Mouse (Mus musculus): ENCODE measurements around the gene Slc38a3.

Slc38a3 gene

GRCm38 (mm10) chr9:107695441-107696105 is 26.2 kb upstream of the Slc38a3 start:
- DNase-seq, result no peak

GRCm38 (mm10) chr9:107694627-107695026 is 25.3 kb upstream of the Slc38a3 start:
- DNase-seq, result no peak

GRCm38 (mm10) chr9:107693433-107693987 is 24.2 kb upstream of the Slc38a3 start:
- no peak for DNase-seq

GRCm38 (mm10) chr9:107692785-107693184 is 23.5 kb upstream of the Slc38a3 start:
- DNase-seq, result no peak

- DNase-seq, result no peak
Measured at GRCm38 (mm10) chr9:107690391-107690790, 21.1 kb upstream of the Slc38a3 start.

GRCm38 (mm10) chr9:107688939-107689338 is 19.6 kb upstream of the Slc38a3 start:
- DNase-seq, result no peak

- no peak for DNase-seq
Measured at GRCm38 (mm10) chr9:107688415-107688814, 19.1 kb upstream of the Slc38a3 start.

GRCm38 (mm10) chr9:107685231-107685981 is 16.1 kb upstream of the Slc38a3 start:
- no peak for DNase-seq

- DNase-seq, result no peak
Measured at GRCm38 (mm10) chr9:107682405-107682804, 13.1 kb upstream of the Slc38a3 start.

- DNase-seq, result no peak
Measured at GRCm38 (mm10) chr9:107679501-107679900, 10.2 kb upstream of the Slc38a3 start, which contains the start of gene Gnat1. Gene Gnat1 (minus strand): TSS chr9:107679712.

GRCm38 (mm10) chr9:107678861-107679260 is 9.5 kb upstream of the Slc38a3 start:
- DNase-seq, result no peak

- DNase-seq, result peak; percentile 76
Measured at GRCm38 (mm10) chr9:107677819-107678526, 8.6 kb upstream of the Slc38a3 start.

- peak; percentile 62 for DNase-seq
Measured at GRCm38 (mm10) chr9:107677091-107677784, 7.9 kb upstream of the Slc38a3 start.

- no peak for DNase-seq
Measured at GRCm38 (mm10) chr9:107676302-107676701, 7.0 kb upstream of the Slc38a3 start.

- peak; percentile 51 for DNase-seq
Measured at GRCm38 (mm10) chr9:107675671-107676301, 6.5 kb upstream of the Slc38a3 start.

GRCm38 (mm10) chr9:107674609-107675429 is 5.5 kb upstream of the Slc38a3 start:
- no peak for DNase-seq

- DNase-seq, result no peak
Measured at GRCm38 (mm10) chr9:107670259-107670658, 929 bp upstream of the Slc38a3 start.

GRCm38 (mm10) chr9:107668916-107669315 is 414 bp downstream of the Slc38a3 start:
- DNase-seq, result no peak

GRCm38 (mm10) chr9:107668011-107668410 is 1.3 kb downstream of the Slc38a3 start:
- no peak for DNase-seq

- DNase-seq, result no peak
Measured at GRCm38 (mm10) chr9:107667219-107667618, 2.1 kb downstream of the Slc38a3 start.

- no peak for DNase-seq
Measured at GRCm38 (mm10) chr9:107666751-107667205, 2.6 kb downstream of the Slc38a3 start.

Measured in cerebellum, adult 9-11 months (tissue).